Mouse (Mus musculus) embryonic facial prominence, embryonic 14.5 days (tissue): Measurements from ENCODE around the gene Xrcc1. TPM values are rescaled to one million over a fixed set of nuclear protein-coding genes. Genes with fewer than 3 reads are reported as not detected.
"Not testable (repeated sequence)": the region's sequence is repeated elsewhere in the genome, so short reads cannot be mapped to it uniquely, and the experiment has no call there.

Experiments used
- ATAC-seq: fragments of 200-750 bp; cut with Nextera tagmentation; 2 replicates; pipeline ENCODE4 v1.8.0; 2017; ENCODE audit warnings: low read depth, moderate number of reproducible peaks, moderate TSS enrichment
- DNase-seq: peaks from one replicate; pipeline ENCODE4 v3.0.0-alpha.2; 2015; ENCODE audit warnings: low spot score
- H3K27ac ChIP-seq: fragments of 300-500 bp; sonication (generic); replicated peaks from 2 replicates; pipeline ENCODE4 v1.5.1; 2014; ENCODE audit warnings: low read depth, mild to moderate bottlenecking, low read length, moderate library complexity
- H3K27me3 ChIP-seq: fragments of 300-500 bp; sonication (generic); replicated peaks from 2 replicates; pipeline ENCODE4 v1.6.1; 2014; ENCODE audit warnings: low read length; ENCODE audit not compliant: control insufficient read depth, insufficient read depth
- H3K36me3 ChIP-seq: fragments of 300-500 bp; sonication (generic); 2 replicates; pipeline ENCODE4 v1.6.1; 2014; ENCODE audit warnings: low read length, mixed read lengths; ENCODE audit not compliant: control insufficient read depth, insufficient read depth
- H3K4me1 ChIP-seq: fragments of 300-500 bp; sonication (generic); 2 replicates; pipeline ENCODE4 v1.6.1; 2014; ENCODE audit warnings: antibody characterized with exemption, low read length; ENCODE audit not compliant: control insufficient read depth, insufficient read depth
- H3K4me2 ChIP-seq: fragments of 300-500 bp; sonication (generic); 2 replicates; pipeline ENCODE4 v1.6.1; 2014; ENCODE audit warnings: low read depth, mild to moderate bottlenecking, low read length, moderate library complexity, mixed read lengths
- H3K4me3 ChIP-seq: fragments of 300-500 bp; sonication (generic); 2 replicates; pipeline ENCODE4 v1.5.1; 2014; ENCODE audit warnings: low read depth, mild to moderate bottlenecking, low read length
- H3K9ac ChIP-seq: fragments of 300-500 bp; sonication (generic); 2 replicates; pipeline ENCODE4 v1.6.1; 2014; ENCODE audit warnings: low read depth, mild to moderate bottlenecking, low read length, moderate library complexity, mixed read lengths
- H3K9me3 ChIP-seq: fragments of 300-500 bp; sonication (generic); 2 replicates; pipeline ENCODE4 v1.6.1; 2016; ENCODE audit warnings: low read length; ENCODE audit not compliant: control insufficient read depth
- WGBS: fragments of 180-500 bp; shearing (Covaris S2); extraction: QIAGEN DNeasy Blood & Tissue Kit; methylation state at CpG from one replicate; pipeline ENCODE4 v1.1.7; 2014; 5-methylcytosine and 5-hydroxymethylcytosine counted together
- polyA plus RNA-seq: library from polyadenylated mRNA; unstranded; fragments of >200 nt; fragmentation: Nextera tagmentation; extraction: Ambion mirVana; gene quantifications from 2 replicates; pipeline ENCODE4 v1.2.1, GENCODE M21; 2014

The Xrcc1 gene
- polyA plus RNA-seq, 1 experiment from 2014 or later, result 88.4 TPM

DNA sequence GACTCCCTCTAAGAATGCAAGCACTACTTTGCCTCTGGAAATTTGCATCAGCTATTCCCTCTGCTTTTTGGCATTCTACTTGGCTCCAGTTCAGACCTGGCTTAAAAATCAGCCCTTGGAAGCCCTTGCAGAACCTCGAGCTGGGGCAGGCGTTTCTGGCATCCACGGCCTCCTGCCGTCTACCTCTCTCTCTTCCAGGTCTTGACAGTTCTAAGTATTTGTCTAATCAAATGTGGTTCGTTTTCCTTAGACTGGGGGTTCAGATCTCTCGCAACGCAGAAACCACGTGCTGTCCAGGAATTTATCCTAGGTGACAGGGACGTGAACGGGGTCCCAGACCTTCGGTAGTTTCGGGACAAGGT is 39.6 kb upstream of the Xrcc1 start:
- H3K36me3 ChIP-seq, result peaks cover 9% of the 10 kb centered on the region
- 0% methylated on average over 12 of the region's 12 CpGs for WGBS
- H3K9me3 ChIP-seq, result no peaks in the 10 kb centered on the region
- H3K4me2 ChIP-seq, result peak overlapping the region; percentile 81
- peak; percentile 87 for DNase-seq
- H3K4me3 ChIP-seq, result peak overlapping the region; percentile 78
- H3K27ac ChIP-seq, result peak overlapping the region; percentile 100
- H3K4me1 ChIP-seq, result peaks cover 29% of the 10 kb centered on the region
- ATAC-seq, result peak; percentile 26; the same call in 1 of the 2 replicates
- peak overlapping the region; percentile 97 for H3K9ac ChIP-seq
- H3K27me3 ChIP-seq, result no peaks in the 10 kb centered on the region

DNA sequence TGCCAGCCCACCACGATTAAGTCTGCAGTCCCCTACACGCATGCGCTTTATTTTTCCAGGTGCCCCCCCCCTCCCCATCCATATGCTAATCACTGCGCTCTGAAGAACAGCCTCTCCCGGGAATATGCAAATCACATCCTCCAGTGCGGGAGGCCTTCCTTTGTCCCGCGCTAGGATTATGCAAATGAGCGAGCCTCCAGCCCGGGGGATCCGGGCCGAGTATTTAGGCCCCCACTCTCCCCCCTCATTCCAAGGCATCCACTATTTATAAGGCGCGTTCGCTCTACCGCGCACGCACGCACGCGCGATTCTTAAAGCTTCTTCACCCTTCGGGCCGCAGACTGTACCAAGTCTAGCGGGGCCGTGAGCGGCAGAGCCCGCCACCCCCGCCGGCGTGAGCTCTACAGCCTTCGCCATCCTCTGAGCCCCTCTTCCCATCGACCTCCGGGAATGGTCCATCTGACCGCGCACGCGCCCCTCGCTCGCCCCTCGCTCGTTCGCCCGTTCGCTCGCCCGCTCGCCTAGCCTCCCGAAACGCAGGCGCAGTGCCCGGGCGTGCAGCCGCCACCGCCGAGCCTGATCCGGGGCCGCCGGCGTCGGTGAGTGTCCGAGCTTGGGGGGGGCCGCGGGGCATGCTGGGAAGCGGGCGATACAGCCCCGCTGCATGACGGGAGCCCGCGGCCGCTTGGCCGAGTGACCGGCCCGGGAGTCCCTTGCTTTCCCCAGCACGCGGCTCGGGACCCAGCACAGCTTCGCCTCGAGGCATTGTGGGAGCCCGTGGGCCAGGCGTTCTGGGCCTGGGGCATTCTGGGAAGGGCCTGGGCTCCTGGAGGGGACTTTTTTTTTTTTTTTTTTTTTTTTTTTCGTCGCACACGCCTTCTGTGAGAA is 39.0 kb upstream of the Xrcc1 start, which contains the start of gene Zfp428:
Gene Zfp428, plus strand, starts transcription at position 169 of the 888 bp plus-strand sequence.
- H3K27me3 ChIP-seq, result no peaks in the 10 kb centered on the region
- H3K4me2 ChIP-seq, result peak within 1 kb of the TSS; percentile 81
- peak within 1 kb of the TSS; percentile 78 for H3K4me3 ChIP-seq
- H3K4me1 ChIP-seq, result peaks cover 29% of the 10 kb centered on the region
- DNase-seq (peak; percentile 97), ATAC-seq (peak; percentile 92)
- peaks cover 14% of the 10 kb centered on the region for H3K36me3 ChIP-seq
- peak within 1 kb of the TSS; percentile 97 for H3K9ac ChIP-seq
- under 1% methylated on average over 62 of the region's 84 CpGs for WGBS
- H3K27ac ChIP-seq, result peak within 1 kb of the TSS; percentile 100
- H3K9me3 ChIP-seq, result no peaks in the 10 kb centered on the region

DNA sequence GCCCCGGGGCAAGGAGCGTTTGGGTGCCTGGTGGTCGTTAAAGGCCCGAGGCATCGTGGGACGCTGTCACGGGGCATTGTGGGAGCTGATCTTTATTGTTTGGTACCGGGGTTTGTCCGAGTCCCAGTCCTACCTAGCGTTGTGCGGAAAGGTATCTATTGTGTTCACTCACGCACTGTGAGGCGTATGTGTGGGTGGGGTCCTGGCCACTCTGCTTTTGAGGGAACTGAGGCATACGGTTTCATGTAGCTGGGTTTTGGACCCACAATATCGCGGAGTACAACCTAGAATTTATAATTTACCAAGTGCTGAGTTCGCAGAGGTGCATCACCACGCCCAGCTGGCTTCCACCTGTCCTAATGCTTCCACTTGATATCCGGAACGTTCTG is 38.4 kb upstream of the Xrcc1 start:
- Histone ChIP-seq H3K4me2 (peak overlapping the region; percentile 81), H3K4me1 (peaks cover 29% of the 10 kb centered on the region), H3K9me3 (no peaks in the 10 kb centered on the region), H3K27me3 (no peaks in the 10 kb centered on the region), H3K4me3 (peak overlapping the region; percentile 78), H3K27ac (peak overlapping the region; percentile 100), H3K9ac (peak overlapping the region; percentile 97), H3K36me3 (peaks cover 16% of the 10 kb centered on the region)
- 2% methylated on average over 20 of the region's 20 CpGs for WGBS
- ATAC-seq (peak; percentile 12; the same call in 1 of the 2 replicates), DNase-seq (no peak)

DNA sequence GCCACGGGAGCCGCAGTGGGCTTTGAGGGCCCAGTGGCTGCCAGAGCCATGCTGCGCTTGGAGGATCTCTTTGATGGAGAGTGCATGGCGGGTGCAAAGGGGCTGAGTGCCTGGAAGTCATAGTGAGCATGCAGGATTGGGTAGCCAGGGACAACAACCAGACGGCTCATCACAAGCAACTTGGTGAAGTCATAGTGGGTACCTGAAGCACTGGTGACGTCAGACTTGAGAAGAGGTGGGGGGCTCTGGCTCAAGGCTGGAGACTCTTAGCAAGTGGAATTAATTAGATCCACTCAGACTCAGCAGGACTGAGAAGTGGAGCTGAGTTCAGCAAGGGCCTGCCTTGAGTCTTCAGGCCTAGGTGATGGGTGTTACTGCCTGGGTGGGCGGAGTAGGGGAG is 33.7 kb upstream of the Xrcc1 start, which contains the start of gene AC161166.1:
Gene AC161166.1, minus strand, starts transcription at position 101 of the 400 bp plus-strand sequence.
- Histone ChIP-seq H3K4me1 (peaks cover 11% of the 10 kb centered on the region; the same call in 1 of the 2 replicates), H3K36me3 (peaks cover 37% of the 10 kb centered on the region), H3K4me2 (no peak within 1 kb of the TSS), H3K9ac (no peak within 1 kb of the TSS), H3K27me3 (no peaks in the 10 kb centered on the region), H3K27ac (no peak within 1 kb of the TSS), H3K4me3 (no peak within 1 kb of the TSS), H3K9me3 (no peaks in the 10 kb centered on the region)
- ATAC-seq (no peak), DNase-seq (no peak)
- 86% methylated on average over 7 of the region's 7 CpGs for WGBS

DNA sequence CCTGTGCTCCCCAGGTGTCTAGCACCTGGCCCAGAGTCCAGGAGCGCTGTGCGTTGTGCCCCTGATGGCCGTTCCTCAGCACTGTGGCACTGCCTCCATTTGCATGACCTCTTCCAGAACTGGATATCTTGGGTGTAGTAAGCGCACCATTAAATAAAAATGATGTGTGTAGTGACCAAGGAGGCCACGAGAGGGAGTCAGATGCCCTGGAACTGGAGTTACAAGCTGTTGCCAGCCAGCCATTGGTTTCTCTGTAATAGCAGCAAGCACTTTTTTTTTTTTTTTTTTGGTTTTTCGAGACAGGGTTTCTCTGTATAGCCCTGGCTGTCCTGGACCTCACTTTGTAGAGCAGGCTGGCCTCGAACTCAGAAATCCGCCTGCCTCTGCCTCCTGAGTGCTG is 29.8 kb upstream of the Xrcc1 start:
- DNase-seq, H3K4me1 ChIP-seq, ATAC-seq, H3K4me2 ChIP-seq, H3K27ac ChIP-seq, H3K9ac ChIP-seq, H3K9me3 ChIP-seq, H3K27me3 ChIP-seq, H3K4me3 ChIP-seq: not testable (repeated sequence)
- peaks cover 29% of the 10 kb centered on the region for H3K36me3 ChIP-seq
- 75% methylated on average over 8 of the region's 8 CpGs for WGBS

DNA sequence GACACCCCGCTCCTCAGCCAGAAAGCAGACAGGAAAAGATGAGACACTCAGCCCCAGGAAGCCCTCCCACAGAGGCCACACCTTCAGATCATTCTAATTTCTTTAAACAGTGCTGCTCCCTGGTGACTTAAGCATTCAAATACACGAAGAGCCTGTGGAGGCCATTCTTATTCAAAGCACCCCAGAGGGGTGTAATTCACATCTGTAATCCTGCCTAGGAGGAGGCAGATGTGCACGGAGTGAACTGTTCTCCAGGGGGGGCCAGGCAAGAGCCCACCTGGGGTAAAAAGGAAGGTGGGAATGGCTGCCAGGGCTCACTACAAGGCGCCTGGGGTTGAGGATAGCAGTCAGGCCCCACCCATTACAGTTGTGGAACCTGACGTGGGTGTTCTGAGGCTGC is 29.0 kb upstream of the Xrcc1 start:
- H3K27me3 ChIP-seq, result no peaks in the 10 kb centered on the region
- 53% methylated on average over 5 of the region's 5 CpGs for WGBS
- peaks cover 23% of the 10 kb centered on the region; the same call in 1 of the 2 replicates for H3K36me3 ChIP-seq
- no peak overlapping the region for H3K4me2 ChIP-seq
- no peak overlapping the region for H3K27ac ChIP-seq
- no peak overlapping the region for H3K4me3 ChIP-seq
- H3K4me1 ChIP-seq, result no peaks in the 10 kb centered on the region
- H3K9ac ChIP-seq, result no peak overlapping the region
- DNase-seq, result no peak
- H3K9me3 ChIP-seq, result no peaks in the 10 kb centered on the region
- ATAC-seq, result peak; percentile 31; the same call in 1 of the 2 replicates

DNA sequence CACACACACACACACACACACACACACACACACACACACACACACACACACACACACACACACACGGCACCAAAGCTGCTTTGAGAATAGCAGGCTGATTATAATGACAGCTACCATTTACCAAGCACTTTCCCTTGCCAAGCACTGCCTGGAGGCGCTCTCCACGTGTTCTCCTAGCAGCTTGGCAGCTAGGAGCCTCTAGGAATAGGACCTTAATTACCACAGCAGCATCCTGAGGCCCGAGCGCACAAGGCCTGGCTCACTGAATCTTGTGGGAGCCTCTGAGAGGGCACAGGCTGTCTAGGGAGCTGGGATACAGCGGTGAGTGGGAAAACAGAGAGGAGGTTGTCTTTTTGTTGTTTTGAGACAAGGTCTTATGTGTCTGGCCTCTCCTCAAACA is 28.4 kb upstream of the Xrcc1 start:
- Histone ChIP-seq H3K27ac (no peak overlapping the region), H3K9ac (no peak overlapping the region), H3K9me3 (no peaks in the 10 kb centered on the region), H3K4me3 (no peak overlapping the region), H3K4me2 (no peak overlapping the region), H3K27me3 (no peaks in the 10 kb centered on the region), H3K36me3 (peaks cover 20% of the 10 kb centered on the region; the same call in 1 of the 2 replicates), H3K4me1 (no peaks in the 10 kb centered on the region)
- peak; percentile 40 for DNase-seq
- no peak for ATAC-seq
- 44% methylated on average over 6 of the region's 6 CpGs for WGBS

DNA sequence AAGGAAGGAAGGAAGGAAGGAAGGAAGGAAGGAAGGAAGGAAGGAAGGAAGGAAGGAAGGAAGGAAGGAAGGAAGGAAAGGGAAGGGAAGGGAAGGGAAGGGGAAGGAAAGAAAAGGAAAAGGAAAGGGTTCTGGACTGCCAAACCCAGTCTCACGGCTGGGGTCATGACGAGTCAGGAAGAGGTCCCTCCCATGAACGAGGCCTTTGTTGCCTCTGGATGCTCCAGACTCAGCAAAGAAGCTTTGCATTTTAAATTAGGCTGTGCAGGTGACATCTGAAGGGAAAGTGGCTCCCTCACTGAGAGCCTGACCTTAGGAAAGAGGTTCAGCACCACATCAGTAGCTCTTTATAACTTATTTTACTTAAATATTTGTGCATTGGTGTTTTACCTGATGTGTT is 27.0 kb upstream of the Xrcc1 start:
- no peaks in the 10 kb centered on the region for H3K9me3 ChIP-seq
- no peak overlapping the region for H3K4me3 ChIP-seq
- peaks cover 20% of the 10 kb centered on the region; the same call in 1 of the 2 replicates for H3K36me3 ChIP-seq
- WGBS, result 35% methylated on average over 3 of the region's 3 CpGs
- no peak overlapping the region for H3K9ac ChIP-seq
- ATAC-seq (no peak), DNase-seq (no peak)
- H3K4me2 ChIP-seq, result no peak overlapping the region
- no peak overlapping the region for H3K27ac ChIP-seq
- no peaks in the 10 kb centered on the region for H3K4me1 ChIP-seq
- H3K27me3 ChIP-seq, result no peaks in the 10 kb centered on the region
